Mouse (Mus musculus): ENCODE data around the gene Yy1. TPM values are rescaled to one million over a fixed set of nuclear protein-coding genes. Genes with fewer than 3 reads are reported as not detected.
"Not testable (repeated sequence)": the region's sequence is repeated elsewhere in the genome, so short reads cannot be mapped to it uniquely, and the experiment has no call there.

Yy1 gene
- polyA plus RNA-seq, 1 experiment from 2014 or later: 7.7 TPM

GRCm38 (mm10) chr12:108841181-108841580 is 48.4 kb downstream of the Yy1 start:
- WGBS (ENCODE audit: insufficient replicate concordance): 81% methylated on average over 6 of the region's 6 CpGs
- no peaks in the 10 kb centered on the region for H3K27me3 ChIP-seq
- H3K36me3 ChIP-seq: peaks cover 34% of the 10 kb centered on the region
- DNase-seq (no peak), ATAC-seq (ENCODE audit: low read depth) (no peak)
- H3K4me2 ChIP-seq: no peak overlapping the region
- peaks cover 41% of the 10 kb centered on the region for H3K4me1 ChIP-seq (replicated peaks)
- H3K27ac ChIP-seq: no peak overlapping the region
- no peaks in the 10 kb centered on the region for H3K9me3 ChIP-seq (replicated peaks)
- no peak overlapping the region for H3K9ac ChIP-seq
- H3K4me3 ChIP-seq (replicated peaks): no peak overlapping the region

DNA sequence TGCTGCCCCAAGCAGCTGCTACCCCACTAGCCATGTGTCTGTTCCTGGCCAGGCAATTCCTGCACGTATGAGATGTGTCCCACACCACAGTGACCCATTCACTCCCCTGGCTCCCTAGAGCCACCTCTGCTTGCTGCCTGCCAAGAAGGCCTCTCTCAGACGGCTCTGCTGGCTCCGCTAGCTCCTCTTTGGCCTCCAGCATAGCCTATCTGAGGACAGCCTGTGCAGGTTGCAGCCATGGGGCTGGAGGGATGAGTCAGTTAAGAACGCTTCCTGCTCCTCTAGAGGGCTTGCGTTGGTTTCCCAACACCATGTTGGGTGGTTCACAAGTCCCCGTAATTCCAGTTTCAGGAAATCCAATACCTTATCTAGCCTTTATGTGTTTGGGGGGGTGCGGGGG is 49.9 kb downstream of the Yy1 start:
- no peaks in the 10 kb centered on the region for H3K27me3 ChIP-seq
- no peaks in the 10 kb centered on the region for H3K9me3 ChIP-seq (replicated peaks)
- H3K9ac ChIP-seq: no peak overlapping the region
- H3K4me2 ChIP-seq: no peak overlapping the region
- WGBS (ENCODE audit: insufficient replicate concordance): 78% methylated on average over 7 of the region's 7 CpGs
- peaks cover 34% of the 10 kb centered on the region for H3K36me3 ChIP-seq
- H3K27ac ChIP-seq: no peak overlapping the region
- ATAC-seq (ENCODE audit: low read depth) (no peak), DNase-seq (no peak)
- H3K4me3 ChIP-seq (replicated peaks): no peak overlapping the region
- H3K4me1 ChIP-seq (replicated peaks): peaks cover 26% of the 10 kb centered on the region

- not testable (repeated sequence) for H3K9me3 ChIP-seq (replicated peaks); H3K9ac ChIP-seq; ATAC-seq (ENCODE audit: low read depth); DNase-seq; H3K4me3 ChIP-seq (replicated peaks); H3K27ac ChIP-seq; H3K27me3 ChIP-seq; H3K4me2 ChIP-seq
- H3K4me1 ChIP-seq (replicated peaks): peaks cover 39% of the 10 kb centered on the region
- 68% methylated on average over 3 of the region's 3 CpGs for WGBS (ENCODE audit: insufficient replicate concordance)
- peaks cover 17% of the 10 kb centered on the region for H3K36me3 ChIP-seq
These were observed 55.3 kb downstream of the Yy1 start for GRCm38 (mm10) chr12:108848033-108848432.

GRCm38 (mm10) chr12:108849488-108850022 is 56.8 kb downstream of the Yy1 start:
- Histone ChIP-seq H3K9ac (no peak overlapping the region), H3K27ac (no peak overlapping the region; the same call in 1 of the 2 replicates), H3K27me3 (no peaks in the 10 kb centered on the region), H3K36me3 (peaks cover 10% of the 10 kb centered on the region), H3K4me2 (no peak overlapping the region), H3K4me3 (replicated peaks) (no peak overlapping the region), H3K4me1 (replicated peaks) (peaks cover 31% of the 10 kb centered on the region), H3K9me3 (replicated peaks) (no peaks in the 10 kb centered on the region)
- DNase-seq (no peak), ATAC-seq (ENCODE audit: low read depth) (no peak)
- 69% methylated on average over 4 of the region's 4 CpGs for whole genome bisulfite sequencing (ENCODE audit: insufficient replicate concordance)

DNA sequence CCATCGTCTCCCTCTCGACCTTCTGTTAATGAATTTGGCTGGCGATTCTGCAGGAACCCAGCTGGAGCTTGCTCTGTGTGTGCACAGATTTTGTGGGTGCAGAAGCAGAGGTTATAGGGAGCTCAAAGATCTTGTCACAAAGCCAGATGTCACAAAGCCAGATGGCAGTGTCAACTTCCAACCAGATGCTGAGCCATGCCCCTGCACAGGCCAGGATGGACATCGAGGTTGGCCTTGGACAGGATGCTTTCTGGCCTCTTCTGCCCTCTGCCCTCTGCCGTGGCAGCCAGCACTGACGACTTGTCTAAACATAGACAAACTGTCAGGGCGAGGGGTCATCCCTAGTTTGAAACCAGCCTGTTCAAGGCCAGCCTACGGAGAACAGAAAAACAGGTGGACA is 57.4 kb downstream of the Yy1 start:
- Histone ChIP-seq H3K9ac (no peak overlapping the region), H3K4me3 (replicated peaks) (no peak overlapping the region), H3K27ac (no peak overlapping the region; the same call in 1 of the 2 replicates), H3K36me3 (peaks cover 4% of the 10 kb centered on the region), H3K4me1 (replicated peaks) (peaks cover 31% of the 10 kb centered on the region), H3K27me3 (no peaks in the 10 kb centered on the region), H3K9me3 (replicated peaks) (no peaks in the 10 kb centered on the region), H3K4me2 (no peak overlapping the region)
- 62% methylated on average over 8 of the region's 8 CpGs for WGBS (ENCODE audit: insufficient replicate concordance)
- ATAC-seq (ENCODE audit: low read depth) (peak; percentile 50; the same call in 1 of the 2 replicates), DNase-seq (no peak)

DNA sequence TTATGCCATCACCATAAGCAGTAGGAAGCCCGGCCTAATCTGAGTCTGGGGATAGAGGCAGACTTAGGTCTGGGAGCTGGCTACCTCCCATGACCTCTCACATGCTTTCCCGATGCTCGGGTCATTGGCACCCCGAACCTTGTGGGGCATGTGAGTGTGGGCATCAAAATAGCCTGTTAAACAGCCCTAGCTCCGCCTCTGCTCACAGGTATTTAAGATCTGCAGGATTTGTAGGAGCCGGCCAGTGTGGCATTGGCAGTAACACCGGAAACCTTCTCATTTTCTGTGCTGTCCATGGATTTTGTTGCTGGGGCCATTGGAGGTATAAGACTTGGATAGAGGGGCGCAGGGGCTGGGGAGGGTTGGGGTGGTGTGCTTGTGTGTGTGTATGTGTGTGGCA is 58.1 kb downstream of the Yy1 start:
- Histone ChIP-seq H3K4me2 (no peak overlapping the region), H3K4me1 (replicated peaks) (peaks cover 23% of the 10 kb centered on the region), H3K27me3 (no peaks in the 10 kb centered on the region), H3K36me3 (no peaks in the 10 kb centered on the region), H3K9me3 (replicated peaks) (no peaks in the 10 kb centered on the region), H3K27ac (no peak overlapping the region), H3K4me3 (replicated peaks) (no peak overlapping the region), H3K9ac (no peak overlapping the region)
- DNase-seq (no peak), ATAC-seq (ENCODE audit: low read depth) (no peak)
- WGBS (ENCODE audit: insufficient replicate concordance): 76% methylated on average over 8 of the region's 8 CpGs

- Histone ChIP-seq H3K36me3 (no peaks in the 10 kb centered on the region), H3K4me2 (no peak overlapping the region), H3K27me3 (no peaks in the 10 kb centered on the region), H3K9me3 (replicated peaks) (no peaks in the 10 kb centered on the region), H3K4me1 (replicated peaks) (peaks cover 22% of the 10 kb centered on the region), H3K9ac (no peak overlapping the region), H3K27ac (no peak overlapping the region), H3K4me3 (replicated peaks) (no peak overlapping the region)
- WGBS (ENCODE audit: insufficient replicate concordance): 82% methylated on average over 8 of the region's 8 CpGs
- ATAC-seq (ENCODE audit: low read depth) (no peak), DNase-seq (no peak)
These were observed 60.0 kb downstream of the Yy1 start for GRCm38 (mm10) chr12:108852822-108853221.

GRCm38 (mm10) chr12:108855081-108855480 is 62.3 kb downstream of the Yy1 start:
- ATAC-seq (ENCODE audit: low read depth): peak; percentile 13
- Histone ChIP-seq H3K27ac (no peak overlapping the region), H3K27me3 (no peaks in the 10 kb centered on the region), H3K4me2 (no peak overlapping the region), H3K9ac (no peak overlapping the region), H3K36me3 (peaks cover 4% of the 10 kb centered on the region; the same call in 1 of the 2 replicates), H3K4me3 (replicated peaks) (no peak overlapping the region), H3K4me1 (replicated peaks) (peaks cover 32% of the 10 kb centered on the region), H3K9me3 (replicated peaks) (no peaks in the 10 kb centered on the region)
- WGBS (ENCODE audit: insufficient replicate concordance): 67% methylated on average over 10 of the region's 10 CpGs
- no peak for DNase-seq

GRCm38 (mm10) chr12:108856186-108856585 is 63.4 kb downstream of the Yy1 start:
- Histone ChIP-seq H3K36me3 (peaks cover 15% of the 10 kb centered on the region), H3K4me1 (replicated peaks) (peaks cover 21% of the 10 kb centered on the region), H3K27me3 (no peaks in the 10 kb centered on the region), H3K27ac (no peak overlapping the region), H3K4me3 (replicated peaks) (no peak overlapping the region), H3K9ac (no peak overlapping the region), H3K9me3 (replicated peaks) (no peaks in the 10 kb centered on the region), H3K4me2 (no peak overlapping the region)
- ATAC-seq (ENCODE audit: low read depth) (no peak), DNase-seq (no peak)
- WGBS (ENCODE audit: insufficient replicate concordance): 74% methylated on average over 8 of the region's 8 CpGs

GRCm38 (mm10) chr12:108857109-108857508 is 64.3 kb downstream of the Yy1 start:
- 78% methylated on average over 7 of the region's 7 CpGs for whole genome bisulfite sequencing (ENCODE audit: insufficient replicate concordance)
- Histone ChIP-seq H3K9me3 (replicated peaks) (no peaks in the 10 kb centered on the region), H3K36me3 (peaks cover 25% of the 10 kb centered on the region), H3K27ac (no peak overlapping the region), H3K9ac (no peak overlapping the region), H3K4me1 (replicated peaks) (peaks cover 13% of the 10 kb centered on the region), H3K4me2 (no peak overlapping the region), H3K4me3 (replicated peaks) (no peak overlapping the region), H3K27me3 (no peaks in the 10 kb centered on the region)
- ATAC-seq (ENCODE audit: low read depth) (no peak), DNase-seq (no peak)

- no peak overlapping the region for H3K27ac ChIP-seq
- H3K4me1 ChIP-seq (replicated peaks): peaks cover 13% of the 10 kb centered on the region
- H3K9ac ChIP-seq: no peak overlapping the region
- no peak for DNase-seq
- no peaks in the 10 kb centered on the region for H3K9me3 ChIP-seq (replicated peaks)
- no peak overlapping the region for H3K4me3 ChIP-seq (replicated peaks)
- H3K27me3 ChIP-seq: no peaks in the 10 kb centered on the region
- 76% methylated on average over 7 of the region's 7 CpGs for WGBS (ENCODE audit: insufficient replicate concordance)
- peaks cover 30% of the 10 kb centered on the region for H3K36me3 ChIP-seq
- H3K4me2 ChIP-seq: no peak overlapping the region
- no peak for ATAC-seq (ENCODE audit: low read depth)
These were observed 64.9 kb downstream of the Yy1 start for GRCm38 (mm10) chr12:108857589-108858184.

GRCm38 (mm10) chr12:108858486-108858885 is 65.7 kb downstream of the Yy1 start:
- DNase-seq (no peak), ATAC-seq (ENCODE audit: low read depth) (0 out of 2 replicates have a peak, but pooled peaks have one; percentile 18)
- Histone ChIP-seq H3K4me2 (no peak overlapping the region), H3K9me3 (replicated peaks) (no peaks in the 10 kb centered on the region), H3K9ac (no peak overlapping the region), H3K36me3 (peaks cover 38% of the 10 kb centered on the region), H3K4me1 (replicated peaks) (peaks cover 13% of the 10 kb centered on the region), H3K27me3 (no peaks in the 10 kb centered on the region), H3K27ac (no peak overlapping the region), H3K4me3 (replicated peaks) (no peak overlapping the region)
- 50% methylated on average over 5 of the region's 5 CpGs for WGBS (ENCODE audit: insufficient replicate concordance)
